Mouse (Mus musculus): Measurements from ENCODE around the gene Ptk6.
A peak's percentile ranks its signal among the peaks of the same experiment; 100 is the strongest.
"Not testable (repeated sequence)": the region's sequence is repeated elsewhere in the genome, so short reads cannot be mapped to it uniquely, and the experiment has no call there.

Ptk6 gene

DNA sequence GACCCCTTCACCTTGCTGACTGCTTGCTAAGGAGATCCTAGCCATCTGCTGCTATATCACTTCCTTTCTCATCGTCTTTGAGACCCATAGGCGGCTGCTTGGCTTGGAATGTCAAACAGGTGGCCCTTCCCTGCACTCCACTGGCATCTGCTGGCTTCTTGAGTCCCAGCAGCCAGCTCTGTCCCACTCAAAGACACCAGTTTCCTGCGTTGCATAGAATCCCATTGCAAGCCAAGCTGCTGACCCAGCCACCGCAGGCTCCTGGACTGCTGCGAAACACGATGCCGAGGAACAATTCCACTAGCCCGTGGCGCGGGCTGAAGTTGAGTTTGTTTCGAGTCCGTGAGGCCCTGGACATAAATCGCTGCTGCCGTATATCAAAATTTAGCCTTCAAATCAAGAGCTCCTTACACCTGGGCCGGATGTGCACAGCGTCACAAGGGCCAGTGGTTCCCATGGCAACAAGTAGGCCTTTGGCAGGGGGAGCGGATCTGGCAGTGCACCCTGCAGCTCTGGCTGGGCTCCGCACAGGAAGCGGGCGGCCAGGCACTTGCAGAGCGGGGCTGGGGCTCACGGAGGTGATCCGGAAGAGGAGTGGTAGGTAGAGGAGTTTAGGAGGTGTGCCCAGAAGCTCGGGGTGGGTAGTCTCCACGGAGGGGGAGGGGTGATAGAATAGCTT lies 17.1 kb upstream of the Ptk6 start, which contains the start of gene Fndc11:
Gene Fndc11 (plus strand): TSS at position 476 of the 679 bp plus-strand sequence.
- DNase-seq (ENCODE audit: extremely low spot score): peak; percentile 81

DNA sequence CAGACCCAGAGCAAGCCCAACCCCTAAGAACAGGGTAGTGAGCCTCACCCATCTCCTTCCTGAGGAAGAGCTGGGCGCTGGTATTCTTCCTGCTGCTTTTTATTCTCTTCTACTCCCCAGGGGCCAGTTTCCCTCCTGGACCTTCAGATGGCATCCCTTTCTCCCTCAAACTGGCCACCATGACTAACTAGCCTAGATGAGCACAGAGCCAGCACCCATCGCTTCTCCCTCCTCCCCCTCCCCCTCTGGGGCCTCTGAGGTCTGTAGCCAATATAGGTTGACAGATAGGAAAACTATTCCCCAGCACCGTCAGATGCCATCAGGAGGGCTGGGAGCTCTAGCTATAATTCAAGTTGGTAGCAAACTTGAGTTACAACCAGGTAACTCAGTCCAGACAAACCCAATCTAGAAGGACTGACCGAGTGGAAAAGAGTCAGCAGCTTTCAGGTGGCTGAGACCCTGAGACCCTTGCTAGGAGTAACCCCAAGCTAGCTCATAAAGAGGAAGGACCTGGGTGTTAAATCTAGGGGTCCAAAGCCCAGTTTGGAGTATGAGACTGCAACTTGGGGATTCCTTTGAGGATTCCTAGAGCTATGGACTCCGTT lies 16.4 kb upstream of the Ptk6 start:
- no peak for DNase-seq (ENCODE audit: extremely low spot score)

DNA sequence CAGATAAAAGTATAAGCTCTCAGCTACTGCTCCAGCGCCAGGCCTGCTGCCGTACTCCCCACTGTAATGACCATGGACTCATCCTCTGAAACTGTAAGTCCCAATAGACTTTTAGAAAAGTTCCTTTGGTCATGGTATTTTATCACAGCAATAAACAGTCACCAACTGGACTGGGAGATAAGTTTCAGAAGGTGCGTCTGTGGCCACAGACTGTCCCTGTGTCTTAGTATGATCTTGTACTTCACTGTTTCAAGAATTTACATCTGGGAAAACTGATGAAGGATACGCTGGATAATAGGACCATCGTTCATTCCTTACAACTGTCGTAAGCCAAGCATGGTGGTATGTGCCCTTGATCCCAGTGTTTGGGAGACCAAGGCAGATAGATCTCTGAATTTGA lies 13.4 kb upstream of the Ptk6 start:
- no peak for DNase-seq (ENCODE audit: extremely low spot score)

DNA sequence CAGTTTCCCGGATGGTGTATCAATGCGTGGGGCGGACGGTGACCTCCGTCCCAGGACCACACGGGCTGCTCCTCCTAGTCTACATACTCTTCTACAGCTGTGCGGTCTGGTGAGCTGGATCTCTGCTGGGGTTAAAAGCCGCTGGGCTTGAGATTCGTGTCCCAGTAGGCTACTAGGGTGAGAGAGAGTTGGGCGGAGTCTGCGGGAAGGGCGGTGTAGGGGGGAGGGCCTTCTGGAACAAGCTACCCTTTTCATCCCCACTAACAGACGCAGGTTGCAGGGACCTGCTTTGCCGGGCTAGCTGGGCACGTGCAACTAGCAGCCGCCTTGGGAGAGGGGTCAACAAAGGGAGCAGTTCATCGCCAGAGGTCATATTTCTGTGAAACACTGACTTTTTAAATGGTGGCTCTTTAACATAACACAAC lies 10.4 kb upstream of the Ptk6 start, which contains the start of gene Srms:
Gene Srms (minus strand): TSS at position 165 of the 425 bp plus-strand sequence.
- peak; percentile 54 for DNase-seq (ENCODE audit: extremely low spot score)

DNA sequence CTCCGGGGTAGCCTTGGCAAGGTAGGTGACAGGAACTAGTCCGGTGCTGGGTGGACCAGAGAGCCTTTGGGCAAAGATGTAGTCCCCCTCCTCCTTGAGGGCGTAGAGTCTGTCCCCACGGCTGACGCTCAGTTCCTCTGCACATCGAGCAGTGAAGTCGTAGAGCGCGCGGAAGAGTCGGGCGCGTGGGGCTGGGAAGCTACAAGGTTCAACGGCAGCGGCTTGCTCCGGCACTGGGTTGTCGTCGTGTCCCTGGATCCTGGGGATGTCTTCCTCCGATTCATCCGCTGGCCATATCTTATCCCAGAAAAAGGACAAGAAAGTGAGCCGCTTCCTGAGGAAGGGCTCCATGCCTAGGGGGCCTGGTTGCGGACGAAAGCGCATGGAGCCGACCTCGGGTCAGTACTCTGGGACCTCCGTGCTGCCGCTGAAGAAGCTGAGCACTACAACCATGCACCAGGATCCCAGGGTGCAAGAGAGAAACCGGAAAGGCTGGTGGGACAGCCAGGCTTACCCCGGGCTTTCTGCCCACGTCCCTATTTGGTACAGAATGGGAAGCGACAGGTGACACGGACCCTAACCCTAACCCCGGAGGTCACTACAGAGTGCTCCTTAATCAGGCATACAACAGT lies 9.9 kb upstream of the Ptk6 start:
- DNase-seq (ENCODE audit: extremely low spot score): peak; percentile 32

DNA sequence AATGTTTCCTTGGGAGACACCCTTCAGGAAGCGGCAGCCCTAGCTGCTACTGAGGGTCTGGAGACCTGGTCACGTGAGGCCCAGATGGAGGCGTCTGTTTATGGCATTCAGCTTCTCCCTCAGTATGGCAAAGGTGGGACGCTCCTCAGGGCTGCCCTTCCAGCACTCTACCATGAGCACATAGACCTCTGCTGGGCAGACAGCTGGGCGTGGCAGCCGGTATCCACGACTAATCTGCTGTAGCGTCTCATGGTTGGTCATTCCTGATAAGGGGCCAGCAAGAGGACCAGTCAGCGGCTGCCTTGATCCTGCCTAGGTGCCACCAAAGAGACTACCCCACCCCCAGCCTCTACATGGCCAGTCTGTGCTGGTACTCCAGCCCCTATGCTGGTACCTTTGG lies 3.5 kb upstream of the Ptk6 start:
- DNase-seq (ENCODE audit: extremely low spot score): no peak

DNA sequence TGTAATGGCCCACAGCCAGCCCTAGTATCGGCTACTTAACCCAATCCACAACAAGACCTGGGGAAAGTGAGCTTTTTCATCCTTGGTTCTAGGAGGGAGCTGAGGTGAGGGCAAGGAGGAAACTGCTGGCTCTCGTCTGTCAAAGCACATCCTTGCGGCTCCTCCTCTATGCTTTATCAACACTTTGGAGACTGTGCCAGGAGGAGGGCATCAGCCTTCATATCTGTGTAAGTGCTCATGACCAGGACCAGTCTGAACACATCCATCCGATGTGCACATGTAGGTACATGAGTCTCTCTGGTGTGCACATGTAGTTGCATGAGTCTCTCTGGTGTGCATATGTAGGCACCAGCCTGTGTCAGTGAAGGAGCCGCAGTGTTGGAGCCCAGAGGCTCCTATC lies 3.1 kb upstream of the Ptk6 start:
- no peak for DNase-seq (ENCODE audit: extremely low spot score)

DNA sequence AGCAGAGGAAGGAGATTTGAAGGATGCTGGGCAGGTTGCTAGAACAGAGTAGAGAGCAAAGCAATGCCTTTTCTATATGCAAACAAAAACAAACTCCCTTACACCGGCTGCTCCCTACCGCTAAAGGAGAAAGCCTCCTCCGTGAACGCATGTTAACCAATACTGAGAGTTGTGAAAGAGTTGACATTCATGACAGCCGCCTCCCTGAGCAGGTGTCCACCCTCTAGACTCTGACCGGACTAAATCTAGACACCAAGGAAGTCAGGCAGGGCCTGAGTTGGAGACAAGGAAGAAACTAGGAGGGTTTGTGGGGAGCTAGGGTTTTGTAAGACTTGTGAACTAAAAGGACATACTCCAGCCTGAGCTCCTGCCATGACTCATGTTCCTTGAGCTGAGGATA lies 297 bp upstream of the Ptk6 start:
- no peak for DNase-seq (ENCODE audit: extremely low spot score)

DNA sequence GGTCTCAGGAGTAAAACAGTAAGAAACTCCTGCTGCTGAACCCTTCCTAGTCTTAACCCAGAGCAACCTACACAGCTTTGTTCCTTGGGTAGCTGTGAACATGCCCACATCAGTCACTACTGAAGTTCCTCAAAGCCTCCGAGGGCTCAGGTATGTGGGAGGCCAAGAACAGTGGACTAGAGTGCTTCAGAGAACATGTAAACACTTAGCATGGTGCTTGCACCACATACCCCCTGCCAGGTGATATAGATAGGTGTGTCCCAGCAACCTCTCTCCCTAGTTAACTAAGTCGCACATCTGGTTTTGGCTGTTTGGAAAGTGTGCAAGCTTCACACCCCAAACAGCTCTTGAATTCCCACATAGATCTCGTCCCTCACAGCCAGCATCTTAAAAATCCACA lies 983 bp downstream of the Ptk6 start:
- no peak for DNase-seq (ENCODE audit: extremely low spot score)

DNA sequence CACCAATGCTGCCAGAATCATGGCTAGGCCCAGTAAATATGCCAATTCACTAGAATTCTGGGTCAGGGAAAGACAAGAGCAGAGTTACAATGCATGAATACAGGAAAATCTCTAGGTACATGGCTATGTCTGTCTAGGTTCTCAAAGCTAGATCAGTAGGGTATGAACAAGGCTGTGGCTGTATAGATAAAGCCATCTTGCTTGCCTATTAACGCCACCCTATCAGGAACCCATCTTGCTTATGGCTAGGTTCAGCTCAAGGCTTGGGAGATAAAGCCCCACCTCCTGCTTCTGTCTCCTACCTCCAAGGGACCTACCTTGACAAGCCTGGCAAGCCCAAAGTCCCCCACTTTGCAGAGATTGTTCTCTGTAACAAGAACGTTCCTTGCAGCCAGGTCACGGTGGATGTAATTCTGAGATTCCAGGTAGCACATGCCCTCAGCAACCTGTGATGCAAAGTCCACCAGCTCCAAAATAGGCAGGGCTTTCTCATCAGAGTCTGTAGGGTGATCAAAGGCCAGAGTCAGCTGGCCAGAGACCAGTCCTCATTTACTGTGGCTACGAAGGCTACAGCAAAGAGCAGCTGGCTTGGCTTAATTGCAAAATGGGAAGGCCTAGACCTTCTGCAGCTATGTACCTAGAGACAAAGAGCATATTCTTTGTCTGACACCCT lies 5.8 kb downstream of the Ptk6 start:
- no peak for DNase-seq (ENCODE audit: extremely low spot score)

DNA sequence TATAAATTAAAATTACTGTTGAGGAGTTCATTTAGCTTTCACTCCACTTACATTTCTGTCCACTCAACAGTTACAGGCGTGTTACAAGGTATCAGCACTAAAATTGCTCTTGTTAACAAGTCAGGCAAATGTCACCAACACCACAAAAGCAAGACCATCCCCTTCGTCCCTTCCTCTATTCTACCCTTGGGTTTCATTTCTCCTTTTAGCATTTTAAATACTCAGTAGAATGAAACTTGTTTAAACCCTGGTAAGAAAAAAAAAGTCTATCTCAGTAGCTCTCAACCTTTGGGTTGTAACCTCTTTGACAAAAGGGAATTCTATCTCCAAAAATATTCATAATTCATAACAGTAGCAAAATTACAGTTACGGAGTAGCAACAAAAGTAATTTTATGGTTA lies 9.5 kb downstream of the Ptk6 start:
- no peak for DNase-seq (ENCODE audit: extremely low spot score)

DNA sequence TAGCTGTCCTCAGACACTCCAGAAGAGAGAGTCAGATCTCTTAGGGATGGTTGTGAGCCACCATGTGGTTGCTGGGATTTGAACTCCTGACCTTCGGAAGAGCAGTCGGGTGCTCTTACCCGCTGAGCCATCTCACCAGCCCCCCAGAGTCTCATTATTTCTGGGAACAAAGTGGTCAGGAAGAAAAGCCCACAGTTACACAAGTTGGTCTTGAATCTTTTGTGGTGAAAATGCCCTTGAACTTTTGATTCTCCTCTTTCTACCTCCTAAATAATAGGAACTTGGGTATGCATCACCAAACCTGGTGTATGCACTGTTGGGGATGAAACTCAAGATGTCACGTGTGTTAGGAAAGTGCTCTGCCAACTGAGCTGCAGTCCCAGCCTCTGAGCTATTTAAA lies 10.7 kb downstream of the Ptk6 start:
- no peak for DNase-seq (ENCODE audit: extremely low spot score)

DNA sequence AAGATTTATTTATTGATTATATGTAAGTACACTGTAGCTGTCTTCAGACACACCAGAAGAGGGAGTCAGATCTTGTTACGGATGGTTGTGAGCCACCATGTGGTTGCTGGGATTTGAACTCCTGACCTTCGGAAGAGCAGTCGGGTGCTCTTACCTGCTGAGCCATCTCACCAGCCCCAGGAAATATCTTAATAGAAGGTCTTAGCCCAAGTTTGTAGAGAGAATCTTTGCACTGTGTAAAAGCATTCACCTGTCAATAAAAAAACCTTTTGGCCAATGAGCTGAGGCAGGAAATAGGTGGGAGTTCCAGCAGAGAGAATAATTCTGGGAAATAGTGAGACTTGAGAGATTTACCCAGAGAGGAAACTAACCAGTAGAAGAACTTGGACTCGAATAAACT lies 11.2 kb downstream of the Ptk6 start:
- DNase-seq (ENCODE audit: extremely low spot score): not testable (repeated sequence)

DNA sequence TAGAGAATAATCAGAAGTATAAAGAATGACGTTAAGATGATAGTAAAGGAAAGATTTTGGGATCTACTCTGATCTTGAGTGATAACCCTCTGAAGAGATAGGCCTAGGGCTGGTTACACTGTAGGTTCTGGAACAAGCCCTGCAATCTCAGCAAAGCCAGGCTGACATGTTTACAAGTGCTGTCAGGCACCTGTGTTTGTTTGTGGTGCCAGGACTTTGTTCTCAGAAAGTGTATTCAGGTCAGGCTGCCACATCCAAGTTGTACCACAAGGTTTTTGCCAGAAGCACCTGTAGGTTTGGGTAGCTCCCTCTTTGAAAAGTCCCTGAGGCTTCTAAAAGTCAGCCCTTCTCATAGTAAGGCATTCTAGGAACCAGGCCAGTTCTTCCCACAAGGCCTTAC lies 13.3 kb downstream of the Ptk6 start:
- DNase-seq (ENCODE audit: extremely low spot score): no peak

DNA sequence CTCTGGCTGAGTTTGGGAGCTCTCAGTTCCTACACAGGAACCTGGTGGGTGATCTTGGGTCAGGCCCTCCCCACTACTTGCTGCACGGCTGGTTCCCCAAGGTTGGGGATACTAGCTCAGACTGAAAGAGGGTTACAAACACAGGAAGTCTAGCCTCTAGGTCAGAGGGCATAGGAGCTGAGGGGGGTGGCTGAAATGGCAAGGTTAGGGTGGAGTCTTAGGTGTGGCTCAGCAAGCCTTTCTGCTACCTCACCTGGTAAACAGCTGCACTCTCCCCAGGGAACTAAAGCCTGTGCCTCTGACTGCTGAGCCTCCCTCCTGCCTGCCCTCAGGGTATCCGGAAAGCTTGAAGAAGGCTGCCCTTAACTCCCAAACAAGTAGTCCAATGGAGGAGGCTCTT lies 13.9 kb downstream of the Ptk6 start:
- DNase-seq (ENCODE audit: extremely low spot score): peak; percentile 6

DNA sequence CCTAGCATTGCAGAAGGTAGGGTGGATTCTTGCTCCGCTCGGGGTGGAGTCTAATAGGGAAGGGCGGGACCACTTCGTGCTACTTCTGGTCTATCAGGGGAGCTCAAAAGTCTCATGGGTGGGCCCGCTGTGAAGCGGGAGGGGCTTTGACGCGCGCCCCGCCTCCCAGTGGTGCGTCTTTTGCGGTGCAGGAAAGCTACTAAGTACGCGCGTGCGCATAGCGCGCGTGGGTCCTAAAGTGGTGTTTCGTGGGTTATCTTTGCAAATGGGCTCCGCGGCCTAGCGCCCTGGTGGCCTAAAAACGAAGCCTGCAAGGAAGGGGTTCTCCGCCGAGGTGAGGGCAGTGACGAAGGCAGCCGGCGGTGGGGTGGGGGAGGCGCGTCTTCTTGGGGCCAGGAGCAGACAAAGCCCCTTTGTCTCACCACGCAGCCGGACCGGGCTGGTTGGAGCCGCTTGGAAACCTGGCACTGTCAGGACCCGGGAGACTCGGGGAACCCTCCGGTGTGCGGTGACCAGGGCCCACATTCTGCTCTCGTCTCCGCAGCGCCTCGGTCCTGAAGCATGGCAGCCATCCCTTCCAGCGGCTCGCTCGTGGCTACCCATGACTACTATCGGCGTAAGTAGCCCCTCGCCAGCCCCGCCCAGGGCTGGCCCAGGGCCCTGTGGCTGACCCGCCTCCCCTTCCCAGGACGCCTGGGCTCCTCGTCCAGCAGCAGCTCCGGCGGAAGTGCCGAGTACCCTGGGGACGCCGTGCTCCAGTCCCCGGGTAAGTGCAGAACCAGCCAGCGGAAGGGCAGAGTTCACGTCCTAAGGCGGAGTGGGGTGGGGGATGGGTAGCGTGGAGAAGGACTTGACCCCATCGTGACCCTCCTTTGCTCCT lies 15.2 kb downstream of the Ptk6 start, which contains the start of gene Ppdpf:
Gene Ppdpf (plus strand): TSS at position 127 of the 880 bp plus-strand sequence.
- DNase-seq (ENCODE audit: extremely low spot score): peak; percentile 92

DNA sequence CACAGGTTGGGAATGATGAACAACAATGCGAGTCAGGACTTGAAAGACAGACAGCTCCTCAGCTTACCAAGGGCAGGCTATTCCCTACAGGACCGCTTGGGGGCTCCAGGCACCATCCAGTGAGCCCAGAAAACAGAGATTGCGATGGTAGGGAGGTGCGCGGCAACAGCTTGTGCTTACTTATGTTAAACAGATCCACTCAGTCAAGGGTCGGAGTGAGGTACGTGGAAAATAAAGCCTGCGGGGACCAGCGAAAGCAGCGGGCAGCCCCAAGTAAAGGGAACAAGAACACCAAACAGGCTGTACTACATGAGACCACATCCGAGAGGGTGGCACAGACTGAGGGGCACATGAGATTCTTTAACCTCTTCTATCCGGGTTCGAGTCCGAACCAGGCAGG lies 16.0 kb downstream of the Ptk6 start:
- peak; percentile 84 for DNase-seq (ENCODE audit: extremely low spot score)

DNA sequence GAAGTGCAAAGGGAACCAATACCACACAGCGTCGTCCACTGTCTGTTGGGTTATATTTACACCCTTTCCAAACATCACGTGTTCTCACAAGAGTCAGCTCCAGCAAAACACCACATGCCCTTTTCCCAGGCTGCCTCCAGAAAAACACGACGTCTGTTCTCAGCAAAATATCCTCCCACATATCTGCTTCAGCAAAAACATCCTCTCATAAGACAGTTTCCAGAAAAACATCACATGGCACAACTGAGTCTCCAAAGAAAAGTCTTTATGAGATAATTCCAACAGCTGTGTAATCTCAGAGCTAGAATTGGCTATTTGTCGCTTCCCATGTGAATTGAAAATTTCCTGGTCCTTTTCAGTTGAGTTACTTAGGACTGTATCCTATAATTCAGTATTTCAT lies 21.7 kb downstream of the Ptk6 start:
- DNase-seq (ENCODE audit: extremely low spot score): no peak

DNA sequence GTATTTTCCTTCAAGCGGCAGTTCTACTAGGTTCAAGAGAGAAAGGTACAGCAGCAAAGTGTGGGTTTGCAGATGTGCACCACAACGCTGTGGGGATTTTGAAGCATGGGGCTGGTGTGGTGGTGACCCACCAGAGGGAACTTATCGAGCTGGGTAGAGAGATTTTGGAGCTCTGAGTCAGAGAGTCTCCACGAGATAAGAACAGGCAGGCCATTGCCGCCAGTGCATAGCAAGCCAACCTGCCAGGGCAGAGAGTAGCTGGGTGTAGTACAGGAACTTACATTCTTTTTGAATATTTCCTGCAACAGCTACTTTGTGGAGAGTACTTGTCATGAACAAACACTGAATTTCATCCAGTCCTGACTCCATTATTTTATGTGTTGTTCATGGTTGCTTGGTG lies 24.1 kb downstream of the Ptk6 start:
- DNase-seq (ENCODE audit: extremely low spot score): no peak

DNA sequence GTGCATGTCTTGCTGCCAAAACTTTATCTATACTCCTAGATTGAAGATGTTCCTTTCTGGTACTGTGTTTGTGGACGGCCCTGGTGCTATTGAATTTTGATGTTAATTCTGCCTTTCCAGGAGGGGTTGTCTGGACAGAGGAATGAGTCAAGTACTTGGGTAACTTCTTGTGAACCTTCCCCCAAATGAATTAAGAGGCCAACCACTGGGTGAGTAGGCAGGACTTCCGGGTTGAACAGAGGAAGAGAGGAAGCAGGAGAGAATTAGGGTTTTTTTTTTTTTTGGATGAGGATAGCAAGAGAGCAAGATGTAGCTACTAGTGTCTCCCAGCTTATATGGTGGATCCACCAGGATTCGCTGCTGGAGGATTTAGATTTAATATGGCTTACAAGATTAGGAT lies 24.6 kb downstream of the Ptk6 start:
- no peak for DNase-seq (ENCODE audit: extremely low spot score)

DNA sequence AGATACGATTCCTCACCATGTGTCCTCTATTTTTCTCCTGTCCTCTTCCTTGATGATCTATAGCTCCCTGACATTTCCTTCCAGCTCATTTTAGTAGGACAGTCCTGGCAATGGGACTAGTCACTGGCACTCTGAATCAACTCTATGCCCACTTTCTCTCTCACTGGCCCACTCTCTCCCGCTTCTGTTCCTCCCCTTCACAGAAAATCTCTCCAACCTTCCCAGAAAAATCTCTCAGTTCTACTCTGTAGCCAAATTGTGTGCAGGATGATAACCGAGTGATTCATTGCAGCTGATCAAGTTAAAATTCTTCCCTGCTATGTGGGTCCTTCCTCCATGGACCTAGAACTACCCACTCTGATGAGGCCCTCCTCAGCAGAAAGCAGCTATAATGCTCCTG lies 27.9 kb downstream of the Ptk6 start:
- no peak for DNase-seq (ENCODE audit: extremely low spot score)

DNA sequence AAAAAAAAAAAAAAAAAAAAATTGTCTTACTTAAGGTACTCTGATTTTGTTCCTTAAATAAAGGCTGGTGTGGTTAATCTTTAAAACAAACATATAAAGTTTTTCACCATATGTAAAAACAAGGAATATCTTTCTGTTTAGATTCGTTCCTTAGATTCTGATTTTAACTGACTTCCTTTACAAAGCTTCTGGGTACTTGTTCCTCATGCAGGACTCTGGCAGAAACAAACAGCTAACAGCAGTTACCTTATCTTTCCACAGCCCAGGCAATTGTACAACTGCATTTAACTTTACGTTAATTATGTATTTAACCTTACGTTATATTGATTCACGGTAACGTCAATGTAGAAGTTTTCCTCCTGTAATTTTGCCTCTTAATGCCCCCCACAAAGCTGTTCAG lies 36.1 kb downstream of the Ptk6 start:
- DNase-seq (ENCODE audit: extremely low spot score): no peak
